Mouse (Mus musculus) right cerebral cortex, postnatal 25 days (tissue): ENCODE results near the gene Gm3642.
"Not testable (repeated sequence)": the region's sequence is repeated elsewhere in the genome, so short reads cannot be mapped to it uniquely, and the experiment has no call there.

ENCODE experiments used
- DNase-seq: peaks from one replicate; pipeline ENCODE4 v3.0.0; 2022

Gm3642 gene

GRCm38 (mm10) chr14:6840211-6840610 lies at the start of gene Gm3642:
Gene Gm3642, minus strand, starts transcription at chr14:6840311.
- DNase-seq: not testable (repeated sequence)

DNA sequence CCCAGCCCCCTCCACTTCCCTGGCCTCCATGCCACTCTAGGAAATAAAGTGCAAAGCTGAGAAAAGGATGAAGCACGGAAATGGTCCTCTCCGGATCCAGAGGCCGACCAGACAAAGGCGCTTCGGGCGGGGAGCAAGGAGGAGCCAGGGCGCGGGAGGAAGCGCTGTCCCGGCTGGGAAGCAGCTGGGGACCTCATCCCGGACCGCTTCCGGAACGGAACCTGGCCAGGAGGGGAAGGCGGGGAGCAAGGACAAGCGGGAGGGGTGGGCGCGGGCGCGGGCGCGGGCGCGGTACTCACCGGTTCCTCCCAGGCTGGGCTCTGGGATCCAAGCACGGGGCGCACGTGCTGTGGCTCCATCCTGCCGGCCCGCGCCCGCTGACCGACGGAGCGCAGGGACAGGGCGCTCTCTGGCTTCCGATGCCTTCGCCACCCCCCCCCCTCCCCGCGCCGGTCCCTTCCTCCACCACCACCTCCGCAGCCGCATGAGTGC lies 49.5 kb upstream of the Gm3642 start, which contains the start of gene Gm3667:
TSS of gene Gm3667 (minus strand) at position 442 of the 492 bp plus-strand sequence.
- not testable (repeated sequence) for DNase-seq

GRCm38 (mm10) chr14:6888811-6889210 lies 48.7 kb upstream of the Gm3642 start:
- DNase-seq: peak; percentile 20

- not testable (repeated sequence) for DNase-seq
Measured at GRCm38 (mm10) chr14:6823297-6823696, 16.8 kb downstream of the Gm3642 start.
